Mouse (Mus musculus): ENCODE results near the gene Slc39a10. TPM values are rescaled to one million over a fixed set of nuclear protein-coding genes. Genes with fewer than 3 reads are reported as not detected.
"Not testable (repeated sequence)": the region's sequence is repeated elsewhere in the genome, so short reads cannot be mapped to it uniquely, and the experiment has no call there.

Slc39a10 gene
- polyA plus RNA-seq, 1 experiment from 2014 or later, result 9.8 TPM

- no peaks in the 10 kb centered on the region for H3K9me3 ChIP-seq (replicated peaks)
- H3K27ac ChIP-seq, result no peak overlapping the region
- H3K4me3 ChIP-seq, result no peak overlapping the region
- H3K36me3 ChIP-seq, result peaks cover 10% of the 10 kb centered on the region
- H3K27me3 ChIP-seq (replicated peaks), result no peaks in the 10 kb centered on the region
- WGBS (ENCODE audit: insufficient replicate concordance), result 69% methylated on average over 5 of the region's 5 CpGs
- no peak overlapping the region for H3K9ac ChIP-seq
- no peak overlapping the region for H3K4me2 ChIP-seq
- H3K4me1 ChIP-seq, result no peaks in the 10 kb centered on the region
- ATAC-seq, result no peak
Observed at GRCm38 (mm10) chr1:46831927-46832326, 60.7 kb downstream of the Slc39a10 start.

GRCm38 (mm10) chr1:46830066-46830843 lies 62.4 kb downstream of the Slc39a10 start:
- H3K9ac ChIP-seq, result no peak overlapping the region
- ATAC-seq, result no peak
- H3K4me1 ChIP-seq, result no peaks in the 10 kb centered on the region
- no peak overlapping the region for H3K27ac ChIP-seq
- H3K27me3 ChIP-seq (replicated peaks), result no peaks in the 10 kb centered on the region
- peaks cover 6% of the 10 kb centered on the region for H3K36me3 ChIP-seq
- H3K4me3 ChIP-seq, result no peak overlapping the region
- WGBS (ENCODE audit: insufficient replicate concordance), result 63% methylated on average over 2 of the region's 2 CpGs
- no peaks in the 10 kb centered on the region for H3K9me3 ChIP-seq (replicated peaks)
- no peak overlapping the region for H3K4me2 ChIP-seq

GRCm38 (mm10) chr1:46822256-46822972 lies 70.2 kb downstream of the Slc39a10 start:
- Histone ChIP-seq H3K4me1 (no peaks in the 10 kb centered on the region), H3K4me3 (no peak overlapping the region), H3K27me3 (replicated peaks) (no peaks in the 10 kb centered on the region), H3K36me3 (peaks cover 24% of the 10 kb centered on the region), H3K9ac (no peak overlapping the region), H3K27ac (no peak overlapping the region), H3K4me2 (no peak overlapping the region), H3K9me3 (replicated peaks) (no peaks in the 10 kb centered on the region)
- ATAC-seq, result no peak
- 49% methylated on average over 4 of the region's 4 CpGs for WGBS (ENCODE audit: insufficient replicate concordance)

GRCm38 (mm10) chr1:46817934-46818333 lies 74.7 kb downstream of the Slc39a10 start:
- Histone ChIP-seq H3K27ac (no peak overlapping the region), H3K36me3 (peaks cover 17% of the 10 kb centered on the region), H3K9me3 (replicated peaks) (no peaks in the 10 kb centered on the region), H3K4me2 (no peak overlapping the region), H3K9ac (no peak overlapping the region), H3K4me3 (no peak overlapping the region), H3K27me3 (replicated peaks) (no peaks in the 10 kb centered on the region), H3K4me1 (no peaks in the 10 kb centered on the region)
- no peak for ATAC-seq
- WGBS (ENCODE audit: insufficient replicate concordance), result 84% methylated on average over 5 of the region's 5 CpGs

GRCm38 (mm10) chr1:46808630-46809029 lies 84.0 kb downstream of the Slc39a10 start:
- ATAC-seq; H3K27ac ChIP-seq; H3K36me3 ChIP-seq; H3K4me3 ChIP-seq; H3K27me3 ChIP-seq (replicated peaks); H3K9ac ChIP-seq; H3K4me2 ChIP-seq; H3K9me3 ChIP-seq (replicated peaks); H3K4me1 ChIP-seq: not testable (repeated sequence)
- WGBS (ENCODE audit: insufficient replicate concordance), result 75% methylated on average over 4 of the region's 4 CpGs

GRCm38 (mm10) chr1:46805074-46805473 lies 87.6 kb downstream of the Slc39a10 start:
- WGBS (ENCODE audit: insufficient replicate concordance), result 38% methylated on average over 1 of the region's 1 CpGs
- no peak for ATAC-seq
- 0 out of 2 replicates have a peak, but pooled peaks cover 3% of the 10 kb centered on the region for H3K36me3 ChIP-seq

GRCm38 (mm10) chr1:46782227-46782626 lies 110.4 kb downstream of the Slc39a10 start:
- not testable (repeated sequence) for H3K4me2 ChIP-seq; H3K4me3 ChIP-seq; H3K36me3 ChIP-seq; H3K9me3 ChIP-seq (replicated peaks); H3K27me3 ChIP-seq (replicated peaks); H3K27ac ChIP-seq; H3K9ac ChIP-seq; H3K4me1 ChIP-seq; ATAC-seq
- WGBS (ENCODE audit: insufficient replicate concordance), result 64% methylated on average over 4 of the region's 4 CpGs

More at GRCm38 (mm10) chr1:46805074-46805473, 87.6 kb downstream of the Slc39a10 start:
- no peak overlapping the region for H3K4me3 ChIP-seq
- no peaks in the 10 kb centered on the region for H3K27me3 ChIP-seq (replicated peaks)
- no peaks in the 10 kb centered on the region for H3K9me3 ChIP-seq (replicated peaks)
- H3K4me1 ChIP-seq, result no peaks in the 10 kb centered on the region
- no peak overlapping the region for H3K9ac ChIP-seq
- no peak overlapping the region for H3K4me2 ChIP-seq
- no peak overlapping the region for H3K27ac ChIP-seq

- ATAC-seq; H3K4me2 ChIP-seq; H3K27ac ChIP-seq; H3K9me3 ChIP-seq (replicated peaks); H3K4me1 ChIP-seq; H3K36me3 ChIP-seq; H3K9ac ChIP-seq; H3K4me3 ChIP-seq; H3K27me3 ChIP-seq (replicated peaks): not testable (repeated sequence)
- WGBS (ENCODE audit: insufficient replicate concordance), result 77% methylated on average over 7 of the region's 7 CpGs
Observed at GRCm38 (mm10) chr1:46770077-46770695, 122.5 kb downstream of the Slc39a10 start.

- not testable (repeated sequence) for ATAC-seq; H3K27me3 ChIP-seq (replicated peaks); H3K4me2 ChIP-seq; H3K27ac ChIP-seq; H3K9me3 ChIP-seq (replicated peaks); H3K36me3 ChIP-seq; H3K9ac ChIP-seq; H3K4me3 ChIP-seq; H3K4me1 ChIP-seq
Observed at GRCm38 (mm10) chr1:46769318-46769717, 123.3 kb downstream of the Slc39a10 start.

GRCm38 (mm10) chr1:46764600-46764999 lies 128.1 kb downstream of the Slc39a10 start:
- H3K4me3 ChIP-seq; H3K36me3 ChIP-seq; ATAC-seq; H3K9ac ChIP-seq; H3K9me3 ChIP-seq (replicated peaks); H3K4me1 ChIP-seq; H3K4me2 ChIP-seq; H3K27me3 ChIP-seq (replicated peaks); H3K27ac ChIP-seq: not testable (repeated sequence)
- WGBS (ENCODE audit: insufficient replicate concordance), result 50% methylated on average over 3 of the region's 3 CpGs
